Mouse (Mus musculus) urinary bladder, postnatal 4 days (tissue): Measurements from ENCODE around the gene Klk6.

Experiments
- DNase-seq, 2 experiments: peaks; one replicate each; pipeline ENCODE4 v3.0.0; 2021 to 2022; ENCODE audit warnings: low spot score in 2 of 2

The Klk6 gene

DNA sequence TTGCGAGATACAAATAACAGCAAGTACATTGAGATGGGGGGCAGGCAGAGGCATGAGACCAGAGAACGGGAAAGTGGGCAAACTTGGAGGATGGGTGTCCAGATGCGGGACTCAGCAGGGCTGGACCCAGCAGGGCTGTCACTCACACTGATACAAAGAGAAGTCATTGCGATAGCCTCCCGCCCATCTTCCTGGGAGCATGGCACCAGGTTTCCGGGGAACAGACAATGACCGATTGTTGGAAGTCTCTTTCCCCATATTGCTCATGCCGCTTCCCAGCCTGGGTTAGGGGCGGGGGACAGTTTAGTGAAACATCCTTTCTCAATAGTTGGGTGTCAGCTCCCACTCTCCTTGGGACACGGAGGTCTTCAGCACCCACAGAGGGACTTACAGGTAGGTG lies at the start of gene Klk6:
Klk6 (plus strand) TSS at position 301 of the 400 bp plus-strand sequence.
- peak in 1 of 2 experiments; percentile 47 for DNase-seq

DNA sequence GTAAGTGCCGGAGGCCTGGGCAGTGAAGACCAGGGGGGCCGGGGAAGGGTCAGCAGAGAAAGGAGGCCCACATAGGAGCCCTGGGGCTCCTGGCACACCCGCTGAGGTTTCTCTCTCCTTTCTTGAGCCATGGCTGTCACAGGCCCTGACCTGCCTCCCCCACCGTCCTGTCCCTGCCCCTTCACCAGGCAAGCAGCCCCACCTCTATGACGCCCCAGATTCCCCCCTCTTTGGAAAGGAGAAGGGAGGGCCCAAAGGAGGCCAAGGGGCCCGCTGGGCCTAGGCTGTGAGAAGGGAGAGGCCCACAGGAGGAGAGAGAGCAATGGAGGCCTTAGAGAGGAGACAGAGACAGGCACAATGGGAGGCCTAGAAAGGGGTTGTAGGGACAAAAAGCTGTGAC lies 49.5 kb upstream of the Klk6 start:
- peak; percentile 12 to 58 for DNase-seq

DNA sequence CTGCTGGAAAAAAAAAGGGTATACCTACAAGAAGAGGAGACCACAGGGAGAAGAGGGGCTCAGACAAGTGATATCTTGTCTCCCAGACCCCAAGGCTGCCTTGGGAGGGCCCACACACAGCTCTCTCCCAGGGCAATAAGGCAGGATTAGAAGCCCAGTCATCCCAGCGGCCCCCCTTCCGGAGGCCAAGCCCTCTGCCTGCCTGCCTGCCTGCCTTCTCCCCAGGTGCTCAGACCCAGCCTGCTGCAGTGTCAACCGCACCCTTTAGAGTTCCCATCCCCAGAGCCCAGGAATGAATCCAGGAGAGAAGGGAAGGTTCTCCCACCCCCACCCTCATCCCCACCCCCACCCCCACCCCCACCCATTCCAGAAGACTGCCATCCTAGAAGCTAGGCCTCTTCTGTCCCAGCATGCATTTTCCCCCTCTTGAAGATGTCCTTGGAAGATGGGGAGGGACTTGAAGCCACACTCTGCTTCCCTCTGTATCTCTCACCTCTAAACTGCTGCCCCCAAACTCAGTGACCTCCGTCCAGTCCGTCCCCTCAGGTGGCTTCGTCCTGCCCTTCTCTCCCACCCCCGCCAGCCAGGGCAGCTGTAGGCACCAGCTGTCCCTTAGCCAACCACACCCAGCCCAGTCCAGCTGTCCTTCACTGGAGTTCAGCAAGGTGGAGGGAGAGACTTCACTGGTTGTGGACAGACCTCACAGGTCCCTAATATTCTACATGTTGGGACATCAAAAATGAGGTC lies 48.8 kb upstream of the Klk6 start:
- DNase-seq, result peak; percentile 13 to 52

DNA sequence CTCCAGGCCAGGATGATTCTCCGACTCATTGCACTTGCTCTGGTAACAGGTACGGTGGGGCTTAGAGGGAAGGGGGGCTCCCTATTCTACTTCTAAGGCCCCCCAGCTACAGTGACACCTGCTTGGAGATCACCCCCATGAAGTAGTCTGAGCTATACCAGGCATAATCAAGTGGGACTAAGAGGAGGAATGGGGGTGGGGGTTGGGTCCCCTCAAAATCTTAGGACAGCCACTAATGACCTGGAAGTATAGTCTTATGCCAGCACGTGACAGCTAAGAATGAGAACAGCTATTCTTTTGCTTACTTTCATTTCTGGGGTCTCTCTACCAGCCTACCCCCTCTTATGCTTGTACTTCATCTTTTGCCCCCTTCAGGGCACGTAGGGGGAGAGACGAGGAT lies 47.8 kb upstream of the Klk6 start:
- DNase-seq, result peak in 1 of 2 experiments; percentile 16

DNA sequence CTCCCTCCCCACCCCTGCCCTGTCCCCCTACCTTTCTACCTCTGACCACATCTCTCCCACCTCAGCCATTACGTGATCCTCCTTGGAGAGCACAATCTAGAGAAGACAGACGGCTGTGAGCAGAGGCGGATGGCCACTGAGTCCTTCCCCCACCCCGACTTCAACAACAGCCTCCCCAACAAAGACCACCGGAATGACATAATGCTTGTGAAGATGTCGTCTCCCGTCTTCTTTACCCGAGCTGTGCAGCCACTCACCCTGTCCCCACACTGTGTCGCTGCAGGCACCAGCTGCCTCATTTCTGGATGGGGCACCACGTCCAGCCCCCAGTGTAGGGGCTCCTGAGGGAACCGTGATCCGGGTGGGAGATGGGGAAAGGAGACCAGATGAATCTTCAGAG lies 46.9 kb upstream of the Klk6 start:
- peak in 1 of 2 experiments; percentile 14 for DNase-seq

DNA sequence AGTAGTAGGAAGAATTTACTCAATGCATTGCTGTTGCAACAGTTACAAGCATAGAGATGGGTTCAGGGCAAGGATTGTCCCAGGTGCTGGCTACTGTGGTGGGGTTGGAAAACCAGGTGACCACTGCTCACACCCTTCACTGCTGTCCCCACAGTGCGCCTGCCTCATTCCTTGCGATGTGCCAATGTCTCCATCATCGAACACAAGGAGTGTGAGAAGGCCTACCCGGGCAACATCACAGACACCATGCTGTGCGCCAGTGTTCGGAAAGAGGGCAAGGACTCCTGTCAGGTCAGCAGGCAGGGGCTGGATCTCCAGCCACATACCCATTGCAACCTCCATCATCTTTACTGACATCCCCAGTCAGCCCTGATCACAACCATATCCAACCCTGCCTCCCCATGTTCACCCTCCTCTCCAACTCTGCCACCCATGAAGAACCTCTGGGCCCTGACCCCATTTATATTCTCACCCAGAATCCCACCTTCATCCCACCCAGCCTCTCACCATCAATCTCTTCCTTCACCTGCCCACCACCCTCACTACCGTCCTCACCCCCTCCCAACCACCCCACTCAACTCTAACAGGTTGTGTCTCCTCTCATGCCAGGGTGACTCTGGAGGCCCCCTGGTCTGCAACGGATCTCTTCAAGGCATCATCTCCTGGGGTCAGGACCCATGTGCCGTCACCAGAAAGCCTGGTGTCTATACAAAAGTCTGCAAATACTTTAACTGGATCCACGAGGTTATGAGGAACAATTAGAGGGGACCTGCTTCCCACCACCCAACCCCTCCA lies 45.9 kb upstream of the Klk6 start:
- DNase-seq, result peak in 1 of 2 experiments; percentile 13

DNA sequence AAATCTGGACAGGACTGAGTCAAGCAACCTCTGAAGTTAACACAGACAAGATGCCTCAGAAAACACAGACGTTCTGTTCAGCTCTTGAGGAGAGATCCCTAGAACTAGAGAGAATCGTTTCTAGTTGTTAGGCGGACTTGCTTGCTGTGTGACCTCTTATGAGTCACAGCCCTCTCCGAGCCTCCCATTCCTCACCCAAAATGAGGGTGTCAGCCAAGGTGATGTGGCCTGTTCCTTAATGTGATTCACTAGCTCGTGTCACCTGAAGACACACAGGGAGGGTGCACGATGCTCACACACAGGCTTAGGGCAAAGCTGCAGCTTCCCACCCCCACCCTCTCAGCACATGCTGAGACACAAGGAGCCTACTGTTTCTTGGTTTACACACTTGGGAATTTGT lies 44.1 kb upstream of the Klk6 start:
- DNase-seq, result peak; percentile 8 to 42

DNA sequence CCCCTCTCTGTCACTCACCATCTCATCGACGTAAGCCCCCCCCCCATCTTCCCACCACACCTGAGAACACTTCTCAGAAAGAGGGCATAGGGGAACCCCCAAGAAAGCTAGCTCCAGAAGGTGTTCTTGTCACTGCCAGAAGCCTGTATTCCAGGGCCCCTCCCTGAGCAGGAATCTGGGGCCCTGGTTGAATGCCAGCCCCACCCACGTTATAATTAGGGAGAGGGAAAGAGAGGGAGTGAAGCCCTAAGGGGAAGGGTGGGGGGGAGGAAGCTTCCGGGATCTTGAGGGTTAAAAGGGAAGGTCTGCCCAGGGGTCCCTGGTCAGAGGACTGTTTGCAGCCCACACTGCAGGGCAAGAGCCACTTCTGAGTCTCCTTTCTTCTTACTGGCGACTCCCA lies 43.6 kb upstream of the Klk6 start, which contains the start of gene Klk10:
Klk10 (plus strand) TSS at position 290 of the 400 bp plus-strand sequence.
- DNase-seq, result peak in 1 of 2 experiments; percentile 55

DNA sequence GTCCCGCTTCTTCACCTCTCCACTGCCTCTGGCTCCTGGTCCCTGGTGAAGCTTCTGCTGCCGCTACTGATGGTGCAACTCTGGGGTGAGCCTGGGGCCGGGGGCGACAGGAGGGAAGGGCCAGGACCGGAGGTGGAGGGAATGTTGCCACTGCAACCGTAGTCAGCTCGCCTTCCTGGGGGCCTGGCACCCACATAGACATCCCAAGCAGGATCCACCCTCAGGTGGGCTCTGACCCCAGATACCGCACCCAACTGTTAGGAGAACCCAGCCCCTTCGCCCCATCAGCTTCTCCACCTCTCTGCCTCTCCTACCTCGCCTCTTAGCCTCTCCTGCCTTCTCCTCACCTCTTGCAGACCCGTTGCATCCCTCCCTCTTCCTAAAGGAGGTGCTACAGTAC lies 42.8 kb upstream of the Klk6 start:
- DNase-seq, result peak in 1 of 2 experiments; percentile 54

DNA sequence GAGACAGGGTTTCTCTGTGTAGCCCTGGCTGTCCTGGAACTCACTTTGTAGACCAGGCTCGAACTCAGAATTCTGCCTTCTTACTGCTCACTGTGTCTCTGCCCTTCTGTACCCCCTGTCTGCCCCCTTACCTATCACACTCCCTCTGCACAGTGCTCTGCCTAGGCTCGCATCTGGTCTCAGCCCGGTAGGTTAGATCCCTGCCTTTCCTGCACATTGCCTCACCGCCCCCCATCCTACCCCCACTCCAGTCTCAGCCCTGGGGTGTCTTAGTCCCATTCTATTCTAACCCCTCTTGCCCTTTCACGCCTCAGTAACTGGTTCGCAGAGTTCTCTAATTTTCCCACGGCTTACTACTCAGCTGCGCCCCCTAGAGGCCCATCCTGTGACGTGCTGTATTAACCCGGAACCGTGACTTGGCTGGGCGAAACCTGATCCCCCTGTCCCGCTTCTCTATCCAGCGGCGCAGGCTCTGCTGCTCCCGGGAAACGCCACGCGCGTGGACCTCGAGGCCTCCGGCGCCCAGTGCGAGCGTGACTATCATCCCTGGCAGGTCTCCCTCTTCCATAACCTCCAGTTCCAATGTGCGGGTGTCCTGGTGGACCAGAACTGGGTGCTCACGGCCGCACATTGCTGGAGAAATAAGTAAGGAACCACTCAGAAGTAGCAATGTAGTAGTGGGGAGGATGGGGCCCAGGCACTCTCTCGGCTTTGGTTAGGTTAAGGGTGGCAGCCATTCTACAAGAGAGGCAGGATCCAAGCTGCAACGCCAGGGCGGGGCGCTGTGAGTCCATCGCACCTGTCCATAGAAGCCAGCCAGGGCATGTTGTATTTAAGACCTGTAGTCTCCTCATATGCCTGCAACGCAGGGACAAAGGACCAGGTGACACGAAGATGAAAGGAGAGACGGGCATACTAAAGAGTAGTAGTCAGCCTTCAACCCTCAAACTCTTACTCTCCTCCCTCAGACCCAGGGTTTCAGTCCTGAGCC lies 41.7 kb upstream of the Klk6 start:
- DNase-seq, result peak; percentile 67 to 89

DNA sequence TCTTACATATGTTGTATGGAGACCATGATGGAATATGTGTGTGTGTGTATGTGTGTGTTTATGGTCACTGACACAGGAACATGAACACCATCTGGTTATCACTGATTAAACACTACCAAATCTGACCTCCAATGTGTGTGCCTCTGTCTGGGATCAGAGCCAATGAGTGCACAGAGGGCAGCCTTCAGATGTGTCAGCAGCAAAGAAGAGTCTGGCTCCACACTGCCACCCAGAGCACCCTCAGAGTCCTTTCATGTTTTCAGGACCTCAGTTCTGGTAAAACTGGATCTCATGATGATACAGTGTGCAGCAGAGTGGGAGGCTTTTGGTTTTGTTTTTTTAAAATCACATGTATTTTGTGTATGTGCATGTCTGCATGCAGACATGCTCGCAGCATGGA lies 39.0 kb upstream of the Klk6 start:
- DNase-seq, result no peak

DNA sequence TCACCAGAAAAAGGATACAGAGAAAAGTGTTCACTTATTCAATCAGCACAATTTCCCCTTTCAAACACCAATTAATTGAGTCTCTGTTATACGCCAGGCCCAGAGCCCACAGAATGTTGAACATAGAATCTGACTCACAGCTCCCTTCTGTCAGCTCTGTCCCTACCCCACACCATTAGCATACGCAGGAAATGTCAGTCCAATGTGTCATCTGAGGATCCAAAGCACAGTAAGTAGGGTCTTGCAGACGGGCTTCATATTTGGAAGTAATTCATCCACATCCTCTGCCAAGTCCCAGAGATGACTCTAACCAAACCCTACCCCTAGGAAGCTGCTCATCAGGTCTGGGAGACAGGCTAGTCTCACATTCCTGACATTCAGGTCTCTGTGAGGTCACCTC lies 36.2 kb upstream of the Klk6 start:
- DNase-seq, result no peak

DNA sequence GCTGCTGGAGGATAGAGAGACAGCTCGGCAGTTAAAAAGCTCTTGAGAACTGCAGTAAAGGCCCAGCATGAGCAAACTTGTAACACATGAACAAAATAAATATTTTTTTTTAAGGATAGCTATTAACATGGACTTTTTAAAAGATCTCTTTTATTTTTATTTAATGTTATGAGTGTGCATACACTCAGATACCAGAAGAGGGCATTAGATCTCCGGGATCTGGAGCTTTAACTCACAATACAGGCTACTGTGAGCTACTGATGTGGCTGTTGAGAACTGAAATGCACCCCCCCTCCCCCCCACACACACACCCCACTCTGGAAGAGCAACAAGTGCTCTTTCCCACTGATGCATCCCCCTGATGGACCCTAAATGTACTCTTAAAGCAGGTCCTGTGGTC lies 35.0 kb upstream of the Klk6 start:
- DNase-seq, result no peak

DNA sequence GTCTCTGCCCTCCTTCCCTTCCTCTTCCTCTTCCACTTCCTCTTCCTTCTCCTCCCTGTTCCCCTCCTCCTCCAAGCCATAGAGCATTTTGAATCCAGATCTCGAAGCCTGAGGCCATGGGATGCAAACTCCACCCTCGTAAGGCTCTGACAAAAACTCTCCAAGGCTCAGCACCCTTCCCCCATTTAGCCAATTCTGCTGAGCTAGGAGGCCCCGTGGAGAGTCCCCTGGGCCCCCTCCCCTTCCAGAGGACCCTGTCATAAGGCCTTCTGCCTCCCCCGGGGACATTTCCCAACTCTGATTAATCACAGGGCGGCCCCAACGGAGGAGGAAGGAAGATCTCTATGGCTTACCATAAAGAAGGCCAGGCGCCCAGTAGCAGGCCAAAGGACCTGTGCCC lies 32.7 kb upstream of the Klk6 start, which contains the start of gene Klk9:
Klk9 (plus strand) TSS at position 301 of the 400 bp plus-strand sequence.
- DNase-seq, result no peak

DNA sequence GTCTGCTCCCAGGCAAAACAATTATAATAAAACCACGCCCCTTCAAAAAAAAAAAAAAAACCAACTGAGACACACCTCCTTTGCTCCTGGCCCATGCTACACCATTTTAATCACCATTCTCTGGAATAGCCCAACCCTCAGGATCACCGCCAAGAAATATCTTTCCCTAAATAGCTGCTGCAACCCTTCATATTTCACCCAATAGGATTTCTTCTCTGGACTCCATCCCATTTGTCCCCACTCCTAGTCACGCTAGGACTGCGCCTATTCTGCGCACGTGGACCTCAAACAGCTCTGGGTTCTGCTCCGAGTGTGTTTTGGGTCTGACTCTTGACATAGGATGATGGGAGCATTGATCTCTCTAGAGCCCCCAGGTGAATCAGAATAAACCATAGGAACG lies 27.9 kb upstream of the Klk6 start:
- DNase-seq, result no peak

DNA sequence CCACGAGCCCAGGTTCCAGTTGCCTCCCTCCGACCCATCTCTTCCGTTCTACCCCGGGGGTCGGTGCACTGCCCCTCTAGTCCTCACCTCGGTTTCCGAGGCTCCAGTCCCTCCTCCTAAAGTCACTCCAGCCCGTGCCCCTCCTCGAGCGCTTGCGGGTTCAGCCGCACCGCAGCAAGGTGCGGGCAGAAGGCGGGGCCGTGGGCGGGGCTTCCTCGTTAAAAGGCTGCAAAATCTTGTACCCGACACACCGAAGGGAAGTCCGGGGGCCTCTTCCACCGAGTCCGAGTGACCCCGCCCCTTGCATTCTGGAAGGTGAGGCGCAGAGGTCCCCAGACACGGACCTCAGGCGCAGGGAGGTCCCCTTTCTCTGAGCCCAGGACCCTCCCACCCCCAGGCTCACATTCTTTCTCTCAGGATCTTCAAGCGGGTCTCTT lies 26.9 kb upstream of the Klk6 start, which contains the start of gene Klk8:
Klk8 (plus strand) TSS at position 245 of the 437 bp plus-strand sequence.
- no peak for DNase-seq

DNA sequence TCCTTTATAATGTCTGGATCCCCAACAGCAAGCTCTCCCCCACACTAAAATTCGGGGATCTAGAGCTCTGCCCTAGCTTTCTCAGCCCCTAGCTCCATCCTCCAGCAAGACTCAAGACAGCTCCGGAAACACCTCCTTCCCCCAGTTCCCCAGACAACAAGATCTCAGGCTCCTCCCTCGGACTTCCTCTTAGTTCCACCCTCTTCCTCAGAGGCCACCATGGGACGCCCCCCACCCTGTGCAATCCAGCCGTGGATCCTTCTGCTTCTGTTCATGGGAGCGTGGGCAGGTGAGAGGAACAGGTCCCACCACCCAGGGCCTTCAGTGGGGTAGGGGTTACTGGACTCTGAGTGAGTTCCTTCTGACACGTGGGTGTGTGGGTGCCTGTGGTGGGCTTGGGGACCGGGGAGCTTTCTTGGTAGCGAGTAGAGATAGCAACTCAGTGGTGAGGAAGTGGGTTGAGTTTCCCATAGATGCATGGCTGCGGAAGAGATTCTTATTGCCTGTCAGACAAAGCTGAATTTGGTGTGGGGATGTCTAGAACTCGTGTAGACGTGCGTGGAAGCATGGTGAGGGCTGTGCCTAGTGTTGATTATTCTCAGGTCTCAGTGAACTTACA lies 26.3 kb upstream of the Klk6 start:
- DNase-seq, result no peak

DNA sequence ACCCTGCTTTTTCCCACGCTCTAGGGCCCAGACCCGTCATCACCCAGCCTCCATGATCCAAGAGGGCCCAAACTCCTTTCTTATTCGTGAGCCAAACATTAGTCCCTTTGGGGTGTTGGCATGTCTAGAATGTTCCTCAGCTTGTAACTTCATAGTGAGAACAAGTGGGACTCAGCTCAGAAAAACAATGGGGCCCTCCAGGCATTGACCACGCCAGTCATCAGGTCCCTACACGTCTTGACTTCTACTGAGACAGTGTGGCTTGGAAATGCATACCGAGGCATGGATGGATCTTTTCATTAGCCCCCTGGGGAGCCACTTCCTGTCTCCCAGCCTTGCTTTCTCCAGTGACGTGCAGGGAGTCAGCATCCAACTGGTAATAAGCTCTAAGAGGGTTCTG lies 24.4 kb upstream of the Klk6 start:
- no peak for DNase-seq

DNA sequence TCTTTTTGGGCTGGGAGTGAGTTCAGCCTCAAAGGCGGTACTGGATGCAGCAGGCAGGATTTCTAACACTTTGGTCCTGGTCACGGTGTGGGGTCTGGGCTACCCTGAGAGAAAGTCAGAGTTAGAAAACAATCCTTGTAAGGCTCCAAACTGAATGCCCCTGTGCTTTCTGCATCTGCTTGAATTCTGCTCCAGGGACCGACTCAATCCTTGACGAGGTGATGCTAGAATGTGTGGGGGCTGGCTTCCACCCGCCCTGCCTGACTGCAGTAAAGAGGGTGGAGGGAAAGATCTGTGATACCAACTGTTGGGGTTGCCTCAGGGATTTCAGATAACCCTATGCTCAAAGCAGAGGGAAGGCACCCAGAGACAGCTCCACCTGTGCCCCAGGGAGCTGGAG lies 13.3 kb upstream of the Klk6 start, which contains the start of gene Klk7:
Klk7 (plus strand) TSS at position 301 of the 400 bp plus-strand sequence.
- no peak for DNase-seq

DNA sequence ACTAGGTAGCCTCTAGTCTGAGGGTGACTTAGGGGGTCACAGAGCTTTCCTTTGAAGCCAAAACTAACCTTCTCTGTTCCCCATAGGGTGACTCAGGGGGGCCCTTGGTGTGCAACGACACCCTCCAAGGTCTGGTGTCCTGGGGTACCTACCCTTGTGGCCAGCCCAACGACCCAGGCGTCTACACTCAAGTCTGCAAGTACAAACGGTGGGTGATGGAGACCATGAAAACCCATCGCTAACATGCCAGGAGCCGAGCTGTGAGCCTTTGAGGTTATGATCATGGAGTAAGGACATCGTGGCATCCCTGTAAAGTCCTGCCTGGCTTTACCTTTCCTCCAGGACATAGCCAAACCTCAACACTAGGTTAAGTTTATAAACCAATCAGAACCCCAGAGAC lies 9.1 kb upstream of the Klk6 start:
- DNase-seq, result peak in 1 of 2 experiments; percentile 53

DNA sequence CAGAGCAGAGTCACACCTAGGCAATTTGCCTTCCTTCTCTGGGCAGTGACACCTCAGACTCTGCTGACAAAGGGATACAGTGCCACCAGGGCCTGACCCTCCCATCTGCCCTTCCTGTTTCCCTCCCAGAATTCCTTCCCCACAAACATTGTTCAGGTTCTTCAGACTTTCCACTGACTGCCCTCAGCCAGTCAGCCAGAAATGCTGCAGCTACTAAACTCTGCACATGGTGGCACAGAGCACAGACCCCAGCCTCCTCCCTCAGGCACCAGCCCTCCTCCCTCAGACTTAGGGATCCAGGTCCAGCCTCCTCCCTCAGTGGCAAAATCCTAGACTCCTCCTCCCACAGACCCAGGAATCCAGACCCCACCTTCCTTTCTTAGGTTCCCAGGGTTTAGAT lies 7.6 kb upstream of the Klk6 start:
- peak in 1 of 2 experiments; percentile 47 for DNase-seq
